Mouse (Mus musculus): ENCODE data around the gene Cdkl4. TPM values are rescaled to one million over a fixed set of nuclear protein-coding genes. Genes with fewer than 3 reads are reported as not detected.
A peak's percentile ranks its signal among the peaks of the same experiment; 100 is the strongest.

The Cdkl4 gene
- polyA plus RNA-seq, 1 experiment from 2014 or later: 4.7 TPM

- H3K27me3 ChIP-seq: no peaks in the 10 kb centered on the region
- H3K4me2 ChIP-seq (replicated peaks): no peak overlapping the region
- no peaks in the 10 kb centered on the region for H3K9me3 ChIP-seq (replicated peaks)
- no peak overlapping the region for H3K27ac ChIP-seq (replicated peaks)
- ATAC-seq (ENCODE audit: insufficient number of reproducible peaks, low FRiP score, low TSS enrichment, low read depth): no peak
- H3K4me1 ChIP-seq: no peaks in the 10 kb centered on the region
- H3K4me3 ChIP-seq (replicated peaks): no peak overlapping the region
- WGBS: 84% methylated on average over 8 of the region's 8 CpGs
- H3K9ac ChIP-seq: no peak overlapping the region
- no peaks in the 10 kb centered on the region for H3K36me3 ChIP-seq
These were observed 63.8 kb downstream of the Cdkl4 start for GRCm38 (mm10) chr17:80513766-80514165.

GRCm38 (mm10) chr17:80510459-80510855, 67.2 kb downstream of the Cdkl4 start:
- H3K9ac ChIP-seq: no peak overlapping the region
- no peak for ATAC-seq (ENCODE audit: insufficient number of reproducible peaks, low FRiP score, low TSS enrichment, low read depth)

DNA sequence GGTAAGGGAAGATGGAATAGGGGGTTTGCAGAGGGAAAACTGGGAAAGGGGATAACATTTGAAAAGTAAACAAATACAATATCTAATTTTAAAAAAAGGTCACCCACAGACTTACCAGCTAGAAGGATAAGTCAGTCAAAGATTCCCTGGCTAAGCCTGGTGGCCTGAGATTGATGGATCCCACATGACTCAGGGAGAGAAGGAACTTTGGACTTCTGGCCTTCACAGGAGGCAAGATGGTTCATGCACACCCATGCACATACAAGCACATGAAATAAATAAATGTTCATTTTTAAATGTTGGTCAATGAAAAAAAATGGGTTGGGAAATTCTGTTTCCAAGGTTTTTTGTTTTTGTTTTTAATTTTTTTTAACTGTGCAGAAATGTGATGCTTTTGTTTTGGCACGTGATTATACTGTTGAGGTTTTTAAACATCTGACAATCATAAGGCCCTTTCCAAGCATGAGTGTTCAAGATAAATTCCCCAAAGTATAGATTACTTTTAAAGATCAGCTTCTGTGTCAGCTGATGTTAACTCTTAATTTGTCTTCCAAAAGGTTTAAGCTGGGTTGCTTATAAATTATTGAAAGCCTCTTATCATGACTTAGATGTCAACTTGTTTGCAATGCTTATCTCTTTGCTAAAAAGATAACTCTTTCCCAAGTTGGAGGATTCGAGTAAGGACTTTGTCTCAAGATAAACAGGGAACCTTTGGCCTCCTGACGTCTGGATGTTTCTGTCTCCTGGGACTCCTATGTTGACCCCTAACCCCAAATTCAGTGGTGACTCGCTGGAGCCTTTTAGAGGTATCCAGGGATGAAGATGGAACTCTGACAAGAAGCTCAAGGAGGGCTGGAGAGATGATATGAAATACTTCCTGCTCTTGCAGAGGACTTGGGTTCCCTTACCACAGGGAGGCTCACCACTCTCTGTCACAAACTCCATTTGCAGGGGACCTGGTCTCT, 67.8 kb downstream of the Cdkl4 start:
- no peaks in the 10 kb centered on the region for H3K4me1 ChIP-seq
- no peak for ATAC-seq (ENCODE audit: insufficient number of reproducible peaks, low FRiP score, low TSS enrichment, low read depth)
- no peak overlapping the region for H3K4me2 ChIP-seq (replicated peaks)
- no peaks in the 10 kb centered on the region for H3K36me3 ChIP-seq
- no peaks in the 10 kb centered on the region for H3K9me3 ChIP-seq (replicated peaks)
- no peak overlapping the region for H3K9ac ChIP-seq
- H3K27ac ChIP-seq (replicated peaks): no peak overlapping the region
- no peak overlapping the region for H3K4me3 ChIP-seq (replicated peaks)
- no peaks in the 10 kb centered on the region for H3K27me3 ChIP-seq
- WGBS: 32% methylated on average over 4 of the region's 4 CpGs

More at GRCm38 (mm10) chr17:80510459-80510855, 67.2 kb downstream of the Cdkl4 start:
- H3K4me1 ChIP-seq: no peaks in the 10 kb centered on the region
- H3K4me3 ChIP-seq (replicated peaks): no peak overlapping the region
- H3K9me3 ChIP-seq (replicated peaks): no peaks in the 10 kb centered on the region
- H3K36me3 ChIP-seq: no peaks in the 10 kb centered on the region
- no peaks in the 10 kb centered on the region for H3K27me3 ChIP-seq
- 81% methylated on average over 3 of the region's 3 CpGs for WGBS
- no peak overlapping the region for H3K4me2 ChIP-seq (replicated peaks)
- H3K27ac ChIP-seq (replicated peaks): no peak overlapping the region

- H3K27ac ChIP-seq (replicated peaks): no peak overlapping the region
- no peak overlapping the region for H3K4me2 ChIP-seq (replicated peaks)
- H3K9me3 ChIP-seq (replicated peaks): no peaks in the 10 kb centered on the region
- no peaks in the 10 kb centered on the region for H3K36me3 ChIP-seq
- H3K4me3 ChIP-seq (replicated peaks): no peak overlapping the region
- no peak overlapping the region for H3K9ac ChIP-seq
- ATAC-seq (ENCODE audit: insufficient number of reproducible peaks, low FRiP score, low TSS enrichment, low read depth): no peak
- 77% methylated on average over 6 of the region's 6 CpGs for WGBS
- H3K27me3 ChIP-seq: no peaks in the 10 kb centered on the region
- H3K4me1 ChIP-seq: no peaks in the 10 kb centered on the region
These were observed 71.8 kb downstream of the Cdkl4 start for GRCm38 (mm10) chr17:80505766-80506165.

- no peak for ATAC-seq (ENCODE audit: insufficient number of reproducible peaks, low FRiP score, low TSS enrichment, low read depth)
- WGBS: 82% methylated on average over 4 of the region's 4 CpGs
These were observed 72.3 kb downstream of the Cdkl4 start for GRCm38 (mm10) chr17:80505342-80505741.

DNA sequence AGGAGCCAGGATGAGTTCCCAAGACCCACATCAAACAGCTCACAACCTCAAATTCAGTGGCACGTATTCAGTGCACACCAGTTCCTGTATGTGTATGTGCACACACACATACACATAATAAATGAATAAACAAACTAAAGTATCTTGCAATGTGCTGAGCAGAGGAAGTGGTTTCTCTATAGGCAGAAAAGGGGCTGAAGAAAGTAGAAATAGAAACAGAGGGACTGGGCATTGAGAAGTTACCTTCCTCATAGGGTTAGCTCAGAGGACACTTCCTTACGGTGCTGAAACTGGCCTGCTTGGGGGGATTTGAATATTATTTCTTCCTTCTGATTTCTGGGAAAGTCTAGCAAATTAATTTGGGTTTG, 75.8 kb downstream of the Cdkl4 start:
- H3K27me3 ChIP-seq: no peaks in the 10 kb centered on the region
- ATAC-seq (ENCODE audit: insufficient number of reproducible peaks, low FRiP score, low TSS enrichment, low read depth): no peak
- WGBS: 51% methylated on average over 2 of the region's 2 CpGs
- no peak overlapping the region for H3K4me3 ChIP-seq (replicated peaks)
- H3K4me2 ChIP-seq (replicated peaks): no peak overlapping the region
- no peak overlapping the region for H3K27ac ChIP-seq (replicated peaks)
- H3K9me3 ChIP-seq (replicated peaks): no peaks in the 10 kb centered on the region
- no peak overlapping the region for H3K9ac ChIP-seq
- no peaks in the 10 kb centered on the region for H3K4me1 ChIP-seq
- no peaks in the 10 kb centered on the region for H3K36me3 ChIP-seq

More at GRCm38 (mm10) chr17:80505342-80505741, 72.3 kb downstream of the Cdkl4 start:
- Histone ChIP-seq H3K27me3 (no peaks in the 10 kb centered on the region), H3K4me2 (replicated peaks) (no peak overlapping the region), H3K9ac (no peak overlapping the region), H3K4me1 (no peaks in the 10 kb centered on the region), H3K4me3 (replicated peaks) (no peak overlapping the region), H3K9me3 (replicated peaks) (no peaks in the 10 kb centered on the region), H3K27ac (replicated peaks) (no peak overlapping the region), H3K36me3 (no peaks in the 10 kb centered on the region)

DNA sequence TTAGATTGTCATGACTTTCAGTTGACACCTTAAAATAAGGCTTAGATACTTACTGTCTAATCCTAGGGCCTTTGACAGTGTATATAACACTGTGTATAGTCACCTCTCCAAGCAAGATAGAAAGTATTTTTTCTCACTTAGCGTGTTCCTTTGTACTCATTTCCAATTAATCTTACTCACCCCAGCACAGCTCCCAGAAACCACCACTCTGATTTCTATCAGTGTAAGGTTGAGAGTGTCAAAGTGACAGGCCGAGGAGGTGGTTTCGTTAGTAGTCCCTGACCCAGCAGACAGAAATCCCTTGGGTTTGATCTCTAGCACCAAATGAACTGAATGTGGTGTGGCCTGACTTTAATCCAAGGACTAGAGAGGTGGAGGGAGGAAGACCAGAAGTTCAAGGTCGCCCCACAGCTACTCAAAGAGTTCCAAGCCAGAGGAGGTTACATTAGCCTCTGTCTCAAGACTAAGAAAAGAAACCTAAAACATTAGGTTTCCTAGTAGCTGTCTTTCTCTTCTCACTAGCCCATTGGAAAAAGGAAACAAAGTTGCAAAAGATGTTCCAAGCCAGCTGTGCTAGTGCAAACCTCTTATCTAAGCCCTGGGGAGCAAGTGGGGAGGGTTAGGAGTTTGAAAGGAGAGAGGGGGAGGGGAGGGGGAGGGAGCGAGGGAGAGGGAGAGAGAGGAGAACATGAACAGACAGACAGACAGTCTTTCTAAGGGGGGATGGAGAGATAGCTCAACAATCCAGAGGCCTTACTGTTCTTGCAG, 76.4 kb downstream of the Cdkl4 start:
- Histone ChIP-seq H3K4me2 (replicated peaks) (no peak overlapping the region), H3K9ac (no peak overlapping the region), H3K4me3 (replicated peaks) (no peak overlapping the region), H3K36me3 (no peaks in the 10 kb centered on the region), H3K27me3 (no peaks in the 10 kb centered on the region), H3K4me1 (no peaks in the 10 kb centered on the region), H3K9me3 (replicated peaks) (no peaks in the 10 kb centered on the region), H3K27ac (replicated peaks) (no peak overlapping the region)
- WGBS: 71% methylated on average over 5 of the region's 5 CpGs
- ATAC-seq (ENCODE audit: insufficient number of reproducible peaks, low FRiP score, low TSS enrichment, low read depth): no peak

DNA sequence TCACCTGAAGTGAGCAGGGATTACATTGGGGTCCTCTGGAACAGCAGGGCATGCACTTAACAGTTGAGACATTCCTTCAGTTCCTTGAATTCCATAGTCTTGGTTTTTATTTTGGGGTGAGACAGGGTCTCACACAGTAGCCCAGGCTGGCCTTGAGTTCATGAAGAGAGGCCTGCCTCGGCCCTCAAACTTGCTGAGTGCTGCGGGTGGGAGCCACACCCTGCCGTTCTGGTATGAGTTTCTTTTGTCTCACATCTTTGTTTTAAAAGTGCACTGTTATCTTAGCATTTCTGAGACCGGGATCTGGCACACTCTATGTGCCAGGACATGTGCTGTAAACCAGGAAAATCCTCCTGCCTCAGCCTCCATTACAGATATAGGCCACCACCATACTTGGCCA, 77.6 kb downstream of the Cdkl4 start:
- no peaks in the 10 kb centered on the region for H3K36me3 ChIP-seq
- H3K4me3 ChIP-seq (replicated peaks): no peak overlapping the region
- H3K4me2 ChIP-seq (replicated peaks): no peak overlapping the region
- H3K9me3 ChIP-seq (replicated peaks): no peaks in the 10 kb centered on the region
- ATAC-seq (ENCODE audit: insufficient number of reproducible peaks, low FRiP score, low TSS enrichment, low read depth): no peak
- H3K27me3 ChIP-seq: no peaks in the 10 kb centered on the region
- H3K4me1 ChIP-seq: no peaks in the 10 kb centered on the region
- no peak overlapping the region for H3K27ac ChIP-seq (replicated peaks)
- H3K9ac ChIP-seq: no peak overlapping the region
- 78% methylated on average over 4 of the region's 4 CpGs for WGBS

- Histone ChIP-seq H3K9ac (no peak overlapping the region), H3K9me3 (replicated peaks) (no peaks in the 10 kb centered on the region), H3K36me3 (no peaks in the 10 kb centered on the region), H3K4me2 (replicated peaks) (no peak overlapping the region), H3K27me3 (no peaks in the 10 kb centered on the region), H3K4me3 (replicated peaks) (no peak overlapping the region), H3K4me1 (no peaks in the 10 kb centered on the region), H3K27ac (replicated peaks) (no peak overlapping the region)
- ATAC-seq (ENCODE audit: insufficient number of reproducible peaks, low FRiP score, low TSS enrichment, low read depth): no peak
- 63% methylated on average over 11 of the region's 11 CpGs for WGBS
These were observed 78.9 kb downstream of the Cdkl4 start for GRCm38 (mm10) chr17:80498600-80499268.

DNA sequence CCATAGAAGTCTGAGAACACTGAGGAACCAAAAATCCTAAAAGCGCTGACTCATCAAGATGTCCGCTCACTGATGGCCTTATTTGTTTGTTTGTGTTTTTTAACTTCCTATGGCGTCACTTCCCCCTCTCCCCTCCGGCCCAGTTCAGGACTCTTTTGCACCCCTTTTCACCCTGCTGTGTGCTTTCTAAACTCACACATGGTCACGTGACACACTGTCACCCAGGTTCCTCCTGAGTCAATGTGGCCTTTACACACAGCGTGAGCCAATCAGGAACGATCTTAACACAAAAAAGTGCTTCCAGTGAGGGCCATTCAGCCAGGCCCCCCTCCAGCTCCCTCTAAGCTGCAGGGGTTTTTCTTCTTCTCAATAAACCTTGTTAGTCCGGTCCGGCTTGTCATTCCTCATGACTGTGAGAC, 80.4 kb downstream of the Cdkl4 start:
- Histone ChIP-seq H3K4me1 (no peaks in the 10 kb centered on the region), H3K27ac (replicated peaks) (no peak overlapping the region), H3K9me3 (replicated peaks) (no peaks in the 10 kb centered on the region), H3K36me3 (no peaks in the 10 kb centered on the region), H3K4me3 (replicated peaks) (no peak overlapping the region), H3K9ac (no peak overlapping the region), H3K4me2 (replicated peaks) (no peak overlapping the region), H3K27me3 (no peaks in the 10 kb centered on the region)
- ATAC-seq (ENCODE audit: insufficient number of reproducible peaks, low FRiP score, low TSS enrichment, low read depth): 0 out of 2 replicates have a peak, but pooled peaks have one; percentile 34
- 67% methylated on average over 9 of the region's 9 CpGs for WGBS

DNA sequence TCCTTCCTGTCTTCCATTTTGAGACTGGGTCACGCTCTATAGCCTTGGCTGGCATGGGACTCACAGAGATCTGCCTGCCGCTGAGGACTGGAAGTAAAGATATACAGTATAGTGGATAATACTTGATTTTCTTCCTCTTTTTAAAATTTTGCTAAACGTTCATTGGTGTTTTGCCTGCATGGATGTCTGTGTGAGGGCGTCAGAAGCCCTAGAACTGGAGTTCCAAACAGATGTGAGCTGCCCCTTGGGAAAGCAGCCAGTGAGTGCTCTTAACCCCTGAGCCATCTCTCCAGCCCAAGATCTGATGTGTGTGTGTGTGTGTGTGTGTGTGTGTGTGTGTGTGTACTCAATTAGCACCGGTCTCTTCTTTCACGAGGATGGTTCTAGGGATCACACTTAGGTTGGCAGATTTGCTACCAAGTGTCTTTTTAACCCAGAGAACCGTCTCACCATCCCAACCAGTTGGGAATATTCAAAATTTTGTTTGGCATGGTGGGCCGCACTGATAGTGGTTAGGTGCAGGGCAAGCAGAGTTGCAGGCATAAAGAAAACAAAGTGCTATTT, 80.9 kb downstream of the Cdkl4 start:
- 75% methylated on average over 8 of the region's 8 CpGs for WGBS
- no peak for ATAC-seq (ENCODE audit: insufficient number of reproducible peaks, low FRiP score, low TSS enrichment, low read depth)

More for the DNA sequence above, 80.9 kb downstream of the Cdkl4 start:
- Histone ChIP-seq H3K27ac (replicated peaks) (no peak overlapping the region), H3K4me2 (replicated peaks) (no peak overlapping the region), H3K27me3 (no peaks in the 10 kb centered on the region), H3K4me1 (no peaks in the 10 kb centered on the region), H3K9ac (no peak overlapping the region), H3K36me3 (no peaks in the 10 kb centered on the region), H3K4me3 (replicated peaks) (no peak overlapping the region), H3K9me3 (replicated peaks) (no peaks in the 10 kb centered on the region)

All from embryonic facial prominence, embryonic 15.5 days (tissue).